Comparison of ENCODE assay signal across 9 mouse cellular contexts in the genomic region with DNA sequence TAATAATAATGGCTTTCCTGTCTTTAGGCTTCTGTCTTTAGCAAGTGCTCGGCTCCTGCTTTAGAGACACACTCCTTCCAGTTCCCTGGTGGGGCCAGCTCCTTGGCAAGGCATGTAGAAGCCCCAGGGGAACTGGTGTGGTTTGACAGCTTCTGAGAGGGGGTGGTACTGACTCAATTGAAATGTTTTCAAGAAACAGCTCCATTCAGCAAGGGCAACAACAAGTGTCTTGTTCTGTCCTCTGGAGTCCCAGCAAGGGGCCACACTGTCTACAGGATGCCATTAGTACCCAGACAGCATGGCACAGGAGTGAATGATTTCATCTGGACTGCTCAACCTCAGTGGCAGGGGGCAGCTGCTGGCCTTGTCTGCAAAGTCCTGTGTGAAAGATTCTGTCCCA. TPM values are rescaled to one million over a fixed set of nuclear protein-coding genes. Genes with fewer than 3 reads are reported as not detected.
DNase-seq lines count a peak whose midpoint lies in the region.
"Had no signal": no experiment of that assay in that cellular context is flagged by ENCODE, and none has a peak within 500 bp of the region (broad histone marks: within the 10 kb centered on the region; RNA-seq: fewer than 3 reads in every experiment).

No protein-coding gene starts in this region.

- DNase-seq in 3T3-L1 (ENCODE audit: low read depth, low spot score) = peak; percentile 23
- peak; percentile 41 for DNase-seq in brain, adult 2 months (ENCODE audit: low read depth, low spot score)
- peak; percentile 33 to 49 for DNase-seq in frontal cortex, adult 2 months (ENCODE audit: extremely low spot score in 1 of 2, low spot score in 1 of 2)
- peak; percentile 40 to 50 for DNase-seq in left cerebral cortex, adult 9 months (ENCODE audit: low spot score in 2 of 2)
- no peak for DNase-seq in urinary bladder, adult 18-20 months (ENCODE audit: low spot score in 2 of 2)
- DNase-seq in c-Kit-positive CD71-positive TER-119-positive erythroid progenitor cells, embryonic 14.5 days (ENCODE audit: low spot score) = no peak
- no peak for DNase-seq in spleen, postnatal 10 days (ENCODE audit: low spot score in 2 of 2)
- no peak for DNase-seq in heart, adult 11 months
- DNase-seq: heart, postnatal 36 days had no signal

RNA-seq across cellular contexts. Expression of a gene that starts 51.0 kb away (rescaled TPM):
- 40.7 and 42.1 TPM in 2 replicates for polyA plus RNA-seq in frontal cortex, adult 2 months (2012; rRNA removed)

Comparison
In these comparisons a context has a peak if more than half of its experiments do, and no peak if none do; other contexts are left out.
1. DNase-seq: peak in 3T3-L1 (single experiment), brain, adult 2 months (single experiment), frontal cortex, adult 2 months (2 of 2) and left cerebral cortex, adult 9 months (2 of 2); none in urinary bladder, adult 18-20 months (0 of 2), c-Kit-positive CD71-positive TER-119-positive erythroid progenitor cells, embryonic 14.5 days (single experiment), spleen, postnatal 10 days (0 of 2) and heart, adult 11 months (single experiment).